Mouse (Mus musculus) midbrain, embryonic 15.5 days (tissue): ENCODE measurements around the gene Rpl3. TPM values are rescaled to one million over a fixed set of nuclear protein-coding genes. Genes with fewer than 3 reads are reported as not detected.
"Not testable (repeated sequence)": the region's sequence is repeated elsewhere in the genome, so short reads cannot be mapped to it uniquely, and the experiment has no call there.

Experiments used
- ATAC-seq: fragments of 200-750 bp; cut with Nextera tagmentation; replicated peaks from 2 replicates; pipeline ENCODE4 v1.8.0; 2017; ENCODE audit warnings: moderate TSS enrichment
- H3K27ac ChIP-seq: fragments of 300-500 bp; sonication (generic); 2 replicates; pipeline ENCODE4 v1.5.1; 2015; ENCODE audit warnings: mild to moderate bottlenecking, inconsistent platforms
- H3K27me3 ChIP-seq: fragments of 300-500 bp; sonication (generic); replicated peaks from 2 replicates; pipeline ENCODE4 v1.6.1; 2015; ENCODE audit warnings: inconsistent platforms
- H3K36me3 ChIP-seq: fragments of 300-500 bp; sonication (generic); replicated peaks from 2 replicates; pipeline ENCODE4 v1.6.1; 2015; ENCODE audit warnings: inconsistent platforms
- H3K4me1 ChIP-seq: fragments of 300-500 bp; sonication (generic); 2 replicates; pipeline ENCODE4 v1.6.1; 2015; ENCODE audit warnings: inconsistent platforms
- H3K4me2 ChIP-seq: fragments of 300-500 bp; sonication (generic); 2 replicates; pipeline ENCODE4 v1.6.1; 2015; ENCODE audit warnings: inconsistent platforms, mild to moderate bottlenecking, moderate library complexity
- H3K4me3 ChIP-seq: fragments of 300-500 bp; sonication (generic); 2 replicates; pipeline ENCODE4 v1.5.1; 2015; ENCODE audit warnings: mild to moderate bottlenecking, inconsistent platforms
- H3K9ac ChIP-seq: fragments of 300-500 bp; sonication (generic); 2 replicates; pipeline ENCODE4 v1.6.1; 2015; ENCODE audit warnings: mild to moderate bottlenecking, inconsistent platforms
- H3K9me3 ChIP-seq: fragments of 300-500 bp; sonication (generic); 2 replicates; pipeline ENCODE4 v1.6.1; 2016; ENCODE audit warnings: inconsistent platforms
- WGBS: fragments of 180-500 bp; shearing (Covaris S2); methylation state at CpG from one replicate; pipeline ENCODE4 v1.1.7; 2015; ENCODE audit warnings: mixed read lengths; 5-methylcytosine and 5-hydroxymethylcytosine counted together
- polyA plus RNA-seq: library from polyadenylated mRNA; unstranded; fragments of >200 nt; fragmentation: Nextera tagmentation; extraction: Ambion mirVana; gene quantifications from 2 replicates; pipeline ENCODE4 v1.2.1, GENCODE M21; 2015

The Rpl3 gene
- polyA plus RNA-seq, 1 experiment from 2014 or later: 525 TPM

DNA sequence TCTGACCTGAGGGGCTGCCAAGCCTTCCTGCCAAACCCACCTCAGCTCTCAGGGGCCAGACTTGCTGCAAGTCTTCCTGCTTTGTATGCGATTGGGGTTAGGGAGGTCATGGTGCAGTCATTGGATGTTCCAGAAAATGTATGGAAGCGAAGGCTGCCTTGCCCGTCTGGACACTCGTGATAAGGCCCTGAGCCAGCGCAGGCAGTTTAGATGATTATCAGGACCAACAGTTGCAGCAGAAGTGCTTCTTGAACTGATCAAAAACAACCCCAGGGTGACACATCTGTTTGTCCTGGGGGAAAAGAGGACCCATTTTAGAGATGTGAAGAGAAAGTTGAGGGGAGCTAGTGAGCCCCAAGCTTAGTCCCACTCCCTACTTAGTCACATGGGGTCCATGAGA, 39.0 kb upstream of the Rpl3 start:
- ATAC-seq: no peak
- no peak overlapping the region for H3K9ac ChIP-seq
- H3K9me3 ChIP-seq: no peaks in the 10 kb centered on the region
- no peak overlapping the region for H3K4me3 ChIP-seq
- no peak overlapping the region for H3K4me2 ChIP-seq
- no peaks in the 10 kb centered on the region for H3K27me3 ChIP-seq
- WGBS: 82% methylated on average over 5 of the region's 5 CpGs
- H3K4me1 ChIP-seq: peaks cover 23% of the 10 kb centered on the region
- H3K36me3 ChIP-seq: no peaks in the 10 kb centered on the region
- no peak overlapping the region for H3K27ac ChIP-seq

DNA sequence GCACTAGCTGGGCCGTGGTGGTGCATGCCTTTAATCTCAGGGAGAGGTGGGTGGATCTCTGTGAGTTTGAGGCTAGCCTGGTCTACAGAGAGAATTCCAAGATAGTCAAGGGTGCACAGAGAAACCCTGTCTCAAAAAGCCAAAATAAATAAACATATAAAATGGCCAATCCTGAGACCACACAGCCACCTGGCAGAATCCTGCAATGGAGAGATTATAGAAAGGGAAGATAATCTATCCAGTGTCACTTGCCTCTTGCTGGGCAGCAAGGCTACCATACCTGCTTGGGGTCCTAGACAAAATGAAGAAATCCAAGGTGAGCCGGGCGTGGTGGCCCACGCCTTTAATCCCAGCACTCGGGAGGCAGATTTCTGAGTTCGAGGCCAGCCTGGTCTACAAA, 38.3 kb upstream of the Rpl3 start:
- Histone ChIP-seq H3K4me2 (no peak overlapping the region), H3K4me1 (peaks cover 19% of the 10 kb centered on the region), H3K36me3 (no peaks in the 10 kb centered on the region), H3K9ac (no peak overlapping the region), H3K4me3 (no peak overlapping the region), H3K27ac (no peak overlapping the region), H3K27me3 (no peaks in the 10 kb centered on the region), H3K9me3 (no peaks in the 10 kb centered on the region)
- 87% methylated on average over 6 of the region's 6 CpGs for WGBS
- no peak for ATAC-seq

DNA sequence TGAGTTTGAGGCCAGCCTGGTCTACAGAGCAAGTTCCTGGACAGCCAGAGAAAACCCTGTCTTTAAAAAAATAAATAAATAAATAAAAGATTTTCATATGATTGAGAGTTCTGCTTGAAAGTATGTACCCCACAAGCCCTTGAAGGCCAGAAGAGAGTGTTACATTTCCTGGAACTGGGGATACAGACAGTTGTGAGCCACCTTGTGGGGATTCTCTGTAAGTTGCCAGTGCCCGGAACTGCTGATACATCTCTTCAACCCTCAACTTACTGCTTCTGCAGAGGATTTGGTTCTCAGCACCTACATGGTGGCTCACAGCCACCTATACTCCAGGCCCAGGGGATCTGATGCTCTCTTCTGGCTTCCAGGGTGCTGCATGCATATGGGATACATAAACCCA, 35.5 kb upstream of the Rpl3 start:
- Histone ChIP-seq H3K4me2 (no peak overlapping the region), H3K27me3 (no peaks in the 10 kb centered on the region), H3K9ac (no peak overlapping the region), H3K27ac (no peak overlapping the region), H3K4me3 (no peak overlapping the region), H3K9me3 (no peaks in the 10 kb centered on the region), H3K36me3 (no peaks in the 10 kb centered on the region), H3K4me1 (no peaks in the 10 kb centered on the region)
- ATAC-seq: no peak
- WGBS: 75% methylated on average over 1 of the region's 1 CpGs

DNA sequence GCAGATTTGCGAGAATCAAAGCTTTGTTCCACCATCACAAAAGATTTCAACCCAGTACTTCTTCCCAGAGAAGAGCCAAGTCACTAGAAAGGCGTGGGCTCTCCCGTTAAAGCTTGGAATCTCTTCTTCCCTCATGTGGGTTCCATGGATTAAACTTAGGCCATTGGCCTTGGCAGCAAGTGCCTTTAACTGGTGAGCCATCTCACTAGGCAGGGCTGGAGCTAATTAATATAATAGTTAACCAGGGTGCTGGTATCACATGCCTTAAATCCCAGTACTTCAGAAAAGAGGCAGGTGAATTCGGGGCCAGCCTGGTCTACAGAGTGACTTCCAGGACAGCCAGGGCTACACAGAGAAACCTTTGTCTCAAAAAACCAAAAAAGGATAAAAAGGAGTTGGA, 33.0 kb upstream of the Rpl3 start:
- Histone ChIP-seq H3K4me2 (no peak overlapping the region), H3K4me1 (no peaks in the 10 kb centered on the region), H3K27me3 (no peaks in the 10 kb centered on the region), H3K36me3 (no peaks in the 10 kb centered on the region), H3K9ac (no peak overlapping the region), H3K9me3 (no peaks in the 10 kb centered on the region), H3K4me3 (no peak overlapping the region), H3K27ac (no peak overlapping the region)
- 77% methylated on average over 4 of the region's 4 CpGs for WGBS
- no peak for ATAC-seq

DNA sequence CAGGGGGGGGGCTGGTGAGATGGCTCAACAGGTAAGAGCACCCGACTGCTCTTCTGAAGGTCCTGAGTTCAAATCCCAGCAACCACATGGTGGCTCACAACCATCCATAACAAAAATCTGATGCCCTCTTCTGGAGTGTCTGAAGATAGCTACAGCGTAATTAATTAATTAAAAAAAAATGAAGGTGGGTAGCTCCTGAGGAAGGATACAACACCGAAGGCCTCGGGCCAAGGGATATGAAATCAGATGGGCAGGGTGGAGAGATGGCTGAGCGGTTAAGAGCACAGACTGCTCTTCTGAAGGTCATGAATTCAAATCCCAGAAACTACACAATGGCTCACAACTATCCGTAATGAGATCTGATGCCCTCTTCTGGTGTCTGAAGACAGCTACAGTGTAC, 30.8 kb upstream of the Rpl3 start:
- not testable (repeated sequence) for H3K36me3 ChIP-seq, H3K4me3 ChIP-seq, H3K4me1 ChIP-seq, H3K9ac ChIP-seq, ATAC-seq, H3K9me3 ChIP-seq, H3K27ac ChIP-seq, H3K27me3 ChIP-seq, H3K4me2 ChIP-seq
- 93% methylated on average over 6 of the region's 6 CpGs for WGBS

DNA sequence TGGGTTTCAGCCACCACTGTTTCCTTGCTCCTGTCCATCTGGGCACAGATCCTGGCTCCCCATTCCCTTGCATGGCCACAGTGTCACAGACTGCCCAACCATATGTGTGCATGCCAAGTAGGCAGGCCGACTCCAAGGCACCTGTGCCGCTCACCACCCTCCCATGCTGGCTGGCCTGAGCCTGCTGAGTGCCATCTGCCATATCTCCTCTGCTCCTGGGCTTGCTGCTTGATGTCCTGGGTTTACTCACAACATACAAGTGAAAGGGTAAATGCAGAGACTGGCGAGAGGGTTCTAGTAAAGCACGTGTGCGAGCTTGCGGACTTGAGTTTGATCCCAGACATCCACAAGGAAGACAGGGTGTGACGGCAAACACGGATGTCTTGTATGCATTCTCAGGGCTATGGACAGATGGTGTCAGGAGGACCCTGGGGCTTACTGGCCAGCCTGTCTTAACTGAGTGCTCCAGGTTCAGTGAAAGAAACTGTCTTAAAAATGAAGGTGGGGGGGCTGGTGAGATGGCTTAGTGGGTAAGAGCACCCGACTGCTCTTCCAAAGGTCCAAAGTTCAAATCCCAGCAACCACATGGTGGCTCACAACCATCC, 30.2 kb upstream of the Rpl3 start:
- H3K9ac ChIP-seq: no peak overlapping the region
- H3K4me3 ChIP-seq: no peak overlapping the region
- H3K27ac ChIP-seq: no peak overlapping the region
- no peaks in the 10 kb centered on the region for H3K4me1 ChIP-seq
- no peaks in the 10 kb centered on the region for H3K27me3 ChIP-seq
- no peak overlapping the region for H3K4me2 ChIP-seq
- no peaks in the 10 kb centered on the region for H3K36me3 ChIP-seq
- no peak for ATAC-seq
- 90% methylated on average over 9 of the region's 9 CpGs for WGBS
- no peaks in the 10 kb centered on the region for H3K9me3 ChIP-seq

DNA sequence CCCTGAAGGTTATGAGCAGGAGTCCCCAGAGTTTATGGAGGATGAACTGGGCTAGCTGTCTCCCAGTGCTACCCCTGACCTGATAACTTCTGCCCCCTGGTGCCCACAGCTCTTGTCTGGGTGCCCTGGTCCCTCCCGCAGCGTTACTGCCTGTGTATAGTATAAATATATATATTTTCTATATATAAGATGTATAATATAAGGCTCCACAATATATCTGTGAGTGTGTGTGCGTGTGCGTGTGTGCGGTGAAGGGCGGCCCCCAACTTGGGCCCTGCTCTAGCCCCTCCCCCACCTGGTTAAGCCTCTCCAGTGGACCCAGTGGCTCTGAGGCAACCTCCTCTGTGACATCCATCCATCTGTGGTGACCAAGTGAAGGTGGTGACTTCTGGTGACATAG, 27.4 kb upstream of the Rpl3 start:
- H3K4me3 ChIP-seq: no peak overlapping the region
- H3K4me1 ChIP-seq: no peaks in the 10 kb centered on the region
- H3K4me2 ChIP-seq: no peak overlapping the region
- no peak overlapping the region for H3K9ac ChIP-seq
- H3K36me3 ChIP-seq: no peaks in the 10 kb centered on the region
- 87% methylated on average over 6 of the region's 6 CpGs for WGBS
- no peaks in the 10 kb centered on the region for H3K27me3 ChIP-seq
- no peak overlapping the region for H3K27ac ChIP-seq
- no peaks in the 10 kb centered on the region for H3K9me3 ChIP-seq
- ATAC-seq: no peak

DNA sequence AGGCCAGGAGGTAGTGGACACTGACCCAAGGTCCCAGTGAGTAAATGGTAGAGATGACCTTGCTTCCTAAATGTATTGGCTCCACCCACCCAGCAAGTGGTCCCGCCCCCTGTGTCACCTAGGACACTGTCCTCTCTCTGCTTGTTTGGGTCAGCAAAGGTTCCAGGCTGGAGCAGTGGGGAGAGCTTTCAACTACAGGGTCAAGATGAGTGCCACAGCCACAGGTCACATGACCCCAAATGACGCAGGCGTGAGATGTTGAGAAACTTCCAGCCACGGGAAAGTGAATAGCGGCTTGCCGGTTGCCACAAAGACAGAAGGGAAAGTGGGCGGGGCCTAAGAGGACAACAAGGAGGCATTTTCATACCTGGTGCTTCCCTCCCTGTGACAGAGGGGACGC, 25.5 kb upstream of the Rpl3 start:
- Histone ChIP-seq H3K27me3 (no peaks in the 10 kb centered on the region), H3K4me3 (no peak overlapping the region), H3K9me3 (no peaks in the 10 kb centered on the region), H3K36me3 (peaks cover 9% of the 10 kb centered on the region; the same call in 1 of the 2 replicates), H3K4me2 (no peak overlapping the region), H3K9ac (no peak overlapping the region), H3K27ac (no peak overlapping the region), H3K4me1 (no peaks in the 10 kb centered on the region)
- 70% methylated on average over 8 of the region's 8 CpGs for WGBS
- no peak for ATAC-seq

DNA sequence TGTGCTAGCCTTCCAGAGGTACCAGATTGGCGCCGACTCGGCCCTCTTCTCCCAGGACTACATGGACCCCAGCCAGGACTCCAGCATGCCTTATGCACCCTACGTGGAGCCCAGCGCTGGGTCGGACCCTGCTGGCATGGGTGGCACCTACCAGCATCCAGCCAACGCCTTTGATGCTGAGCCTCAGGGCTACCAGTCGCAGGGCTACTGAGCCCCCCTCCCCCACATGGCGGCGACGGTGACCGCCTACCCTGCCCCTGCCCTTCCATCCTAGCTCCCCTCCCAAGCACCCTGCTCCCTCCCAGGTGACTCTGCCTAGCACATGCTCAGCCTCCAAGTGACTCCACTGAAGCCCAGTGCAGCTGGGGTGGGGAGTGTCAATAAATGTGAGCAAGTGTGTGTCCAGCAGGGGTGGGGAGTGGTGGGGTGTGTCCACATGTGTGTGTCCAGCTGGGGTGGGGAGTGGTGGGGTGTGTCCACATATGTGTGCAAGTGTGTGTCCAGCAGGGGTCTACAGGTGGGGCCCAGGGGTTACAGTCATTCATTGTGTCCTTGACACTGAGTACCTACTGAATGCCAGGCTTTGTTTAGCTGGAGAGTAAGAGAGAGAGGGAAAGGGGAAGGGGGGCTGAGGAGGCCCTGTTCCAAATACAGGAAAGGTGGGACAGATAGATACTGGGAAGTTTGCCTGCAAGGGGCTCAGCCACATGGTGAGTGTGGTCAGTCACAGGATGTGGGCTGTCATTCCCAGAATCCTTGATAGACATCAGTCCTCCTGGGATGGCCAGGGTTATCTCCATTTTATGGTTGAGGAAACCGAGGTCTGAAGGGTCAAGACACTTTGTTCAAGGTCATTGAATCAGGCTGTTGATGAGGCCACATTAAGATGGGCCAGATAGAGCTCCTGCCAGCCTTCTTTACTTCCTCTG, 24.5 kb upstream of the Rpl3 start:
- no peak for ATAC-seq
- H3K36me3 ChIP-seq: peaks cover 14% of the 10 kb centered on the region
- WGBS: 70% methylated on average over 13 of the region's 13 CpGs

DNA sequence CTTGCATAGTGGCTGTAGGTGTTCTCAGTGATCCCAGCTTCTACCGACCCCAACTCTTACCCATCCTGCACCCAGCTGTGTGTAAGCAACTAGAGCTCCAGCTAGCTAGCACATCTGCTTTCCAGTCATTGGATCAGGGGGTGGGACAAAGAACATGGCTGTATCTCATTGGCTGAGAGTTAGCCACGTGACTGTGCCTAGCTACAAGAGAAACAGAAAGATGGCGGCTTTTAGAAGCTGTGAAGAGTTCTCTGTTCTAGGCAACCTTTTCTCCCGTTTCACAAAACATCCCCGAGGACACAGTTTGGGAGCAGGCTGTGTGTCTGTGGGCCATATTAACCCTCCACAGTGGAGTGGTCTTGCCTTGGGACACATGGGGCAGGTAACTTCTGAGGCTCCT, 23.6 kb upstream of the Rpl3 start:
- no peaks in the 10 kb centered on the region for H3K9me3 ChIP-seq
- peaks cover 14% of the 10 kb centered on the region for H3K36me3 ChIP-seq
- H3K27ac ChIP-seq: no peak overlapping the region
- no peak for ATAC-seq
- no peak overlapping the region for H3K9ac ChIP-seq
- H3K27me3 ChIP-seq: no peaks in the 10 kb centered on the region
- H3K4me3 ChIP-seq: no peak overlapping the region
- 63% methylated on average over 5 of the region's 5 CpGs for WGBS
- H3K4me2 ChIP-seq: no peak overlapping the region
- H3K4me1 ChIP-seq: no peaks in the 10 kb centered on the region

More for the DNA sequence above, 24.5 kb upstream of the Rpl3 start:
- Histone ChIP-seq H3K4me1 (no peaks in the 10 kb centered on the region), H3K9ac (no peak overlapping the region), H3K27ac (no peak overlapping the region), H3K9me3 (no peaks in the 10 kb centered on the region), H3K4me3 (no peak overlapping the region), H3K27me3 (no peaks in the 10 kb centered on the region), H3K4me2 (no peak overlapping the region)

DNA sequence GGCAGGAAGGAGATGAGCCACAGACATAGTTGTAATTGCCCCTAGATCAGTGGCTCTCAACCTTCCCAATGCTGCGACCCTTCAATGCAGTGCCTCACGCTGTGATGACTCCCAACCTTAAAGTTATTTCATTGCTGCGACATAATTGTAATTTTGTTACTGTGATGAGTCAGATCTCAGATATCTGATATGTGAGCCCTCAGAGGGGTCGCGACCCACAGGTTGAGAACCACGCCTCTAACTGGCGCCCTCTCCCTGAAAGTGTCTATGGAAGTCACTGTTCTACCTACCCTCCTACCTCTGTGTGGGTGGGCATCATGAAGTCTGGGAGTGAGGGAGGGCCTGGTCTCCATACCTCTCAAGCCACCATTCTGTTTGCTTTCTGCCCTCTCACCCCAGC, 22.7 kb upstream of the Rpl3 start:
- no peak overlapping the region for H3K4me3 ChIP-seq
- peaks cover 14% of the 10 kb centered on the region for H3K36me3 ChIP-seq
- whole genome bisulfite sequencing: 96% methylated on average over 7 of the region's 7 CpGs
- no peaks in the 10 kb centered on the region for H3K27me3 ChIP-seq
- H3K9me3 ChIP-seq: no peaks in the 10 kb centered on the region
- ATAC-seq: no peak
- no peak overlapping the region for H3K27ac ChIP-seq
- no peaks in the 10 kb centered on the region for H3K4me1 ChIP-seq
- H3K4me2 ChIP-seq: no peak overlapping the region
- H3K9ac ChIP-seq: no peak overlapping the region

DNA sequence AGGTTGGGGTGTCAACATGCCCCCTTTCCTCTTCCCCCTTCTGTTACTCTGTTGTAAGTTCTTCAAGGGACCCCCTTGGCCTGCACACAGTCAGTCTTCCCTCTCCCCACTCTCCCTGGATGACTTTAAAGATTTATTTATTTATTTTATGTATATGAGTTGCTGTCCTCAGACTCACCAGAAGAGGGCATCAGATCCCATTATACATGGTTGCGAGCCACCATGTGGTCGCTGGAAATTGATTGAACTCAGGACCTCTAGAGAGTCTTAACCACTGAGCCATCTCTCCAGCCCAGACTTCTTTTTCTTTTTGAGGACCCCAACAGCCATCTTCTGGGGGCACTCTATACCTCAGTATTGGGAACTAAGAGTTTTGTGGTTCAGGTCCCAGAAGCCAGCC, 20.8 kb upstream of the Rpl3 start:
- no peak overlapping the region for H3K9ac ChIP-seq
- WGBS: 54% methylated on average over 2 of the region's 2 CpGs
- H3K27ac ChIP-seq: no peak overlapping the region
- H3K9me3 ChIP-seq: no peaks in the 10 kb centered on the region
- peaks cover 14% of the 10 kb centered on the region for H3K36me3 ChIP-seq
- ATAC-seq: no peak
- no peak overlapping the region for H3K4me2 ChIP-seq
- no peaks in the 10 kb centered on the region for H3K4me1 ChIP-seq
- no peaks in the 10 kb centered on the region for H3K27me3 ChIP-seq
- H3K4me3 ChIP-seq: no peak overlapping the region

DNA sequence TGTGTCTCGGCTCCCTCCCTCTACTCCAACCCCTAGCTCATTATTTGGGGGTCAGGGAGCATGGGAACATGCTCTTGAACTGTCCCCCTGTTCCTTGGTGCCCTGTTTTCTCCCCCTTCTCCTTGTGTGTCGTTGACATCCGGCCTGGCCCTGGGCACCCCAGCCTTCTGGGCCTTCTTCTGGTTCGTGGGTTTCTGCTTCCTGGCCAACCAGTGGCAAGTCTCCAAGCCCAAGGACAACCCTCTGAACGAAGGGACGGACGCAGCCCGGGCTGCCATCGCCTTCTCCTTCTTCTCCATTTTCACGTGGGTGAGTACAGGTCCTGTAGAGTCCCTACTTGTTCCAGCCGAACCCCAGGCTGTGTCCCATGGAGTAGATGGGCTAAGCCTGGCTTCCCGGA, 19.8 kb upstream of the Rpl3 start:
- Histone ChIP-seq H3K27me3 (no peaks in the 10 kb centered on the region), H3K27ac (no peak overlapping the region), H3K4me2 (no peak overlapping the region), H3K4me3 (no peak overlapping the region), H3K9ac (no peak overlapping the region), H3K36me3 (peaks cover 14% of the 10 kb centered on the region), H3K9me3 (no peaks in the 10 kb centered on the region), H3K4me1 (no peaks in the 10 kb centered on the region)
- no peak for ATAC-seq
- 86% methylated on average over 12 of the region's 12 CpGs for WGBS
